Mouse (Mus musculus): ENCODE measurements around the gene Ergic1.

DNA sequence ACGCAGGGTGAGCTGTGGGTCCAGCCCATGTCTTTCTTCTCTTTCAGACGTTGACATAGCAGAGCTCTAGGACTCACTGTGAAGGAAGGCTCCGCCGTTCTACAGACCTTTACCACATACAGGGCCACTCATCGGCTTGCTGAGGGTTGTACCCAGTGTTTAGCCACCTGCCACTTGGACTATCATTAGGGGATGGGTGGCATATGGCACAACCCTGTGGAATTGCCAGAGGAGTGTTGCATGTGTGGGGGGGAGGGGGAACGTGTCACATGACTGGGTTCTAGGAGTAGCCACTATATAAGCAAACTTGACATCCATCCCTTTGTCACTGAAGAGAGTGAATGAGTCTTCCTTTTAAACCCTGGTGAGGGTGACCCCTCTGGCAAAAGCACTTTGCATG, 2.2 kb downstream of the Ergic1 start:
- TF ChIP-seq EP300 (IDR thresholded peaks at IDR 0.05; ENCODE audit: insufficient read depth, low read depth, low read length) = no peak
- no peak for TF ChIP-seq CTCF (IDR thresholded peaks at IDR 0.05)
- TF ChIP-seq POLR2A (IDR thresholded peaks at IDR 0.05; ENCODE audit: insufficient read depth, low read depth, low read length) = no peak

Data from heart, adult 2 months (tissue).